Mouse (Mus musculus) kidney, embryonic 16.5 days (tissue): ENCODE data around the gene Atg13. TPM values are rescaled to one million over a fixed set of nuclear protein-coding genes. Genes with fewer than 3 reads are reported as not detected.

ENCODE experiments used
- ATAC-seq: fragments of 200-750 bp; cut with Nextera tagmentation; 2 replicates; pipeline ENCODE4 v1.8.0; 2017; ENCODE audit warnings: moderate TSS enrichment; ENCODE audit not compliant: low FRiP score, low TSS enrichment
- H3K27ac ChIP-seq: fragments of 300-500 bp; sonication (generic); 2 replicates; pipeline ENCODE4 v1.5.1; 2014; ENCODE audit warnings: low read length
- H3K27me3 ChIP-seq: fragments of 300-500 bp; sonication (generic); 2 replicates; pipeline ENCODE4 v1.6.1; 2014; ENCODE audit warnings: low read length, control low read depth, mixed read lengths; ENCODE audit not compliant: insufficient read depth
- H3K36me3 ChIP-seq: fragments of 300-500 bp; sonication (generic); 2 replicates; pipeline ENCODE4 v1.6.1; 2014; ENCODE audit warnings: low read length, control low read depth, mixed read lengths; ENCODE audit not compliant: insufficient read depth
- H3K4me1 ChIP-seq: fragments of 300-500 bp; sonication (generic); 2 replicates; pipeline ENCODE4 v1.6.1; 2014; ENCODE audit warnings: low read length, control low read depth, mixed read lengths; ENCODE audit not compliant: insufficient read depth
- H3K4me2 ChIP-seq: fragments of 300-500 bp; sonication (generic); replicated peaks from 2 replicates; pipeline ENCODE4 v1.6.1; 2014; ENCODE audit warnings: low read depth, low read length
- H3K4me3 ChIP-seq: fragments of 300-500 bp; sonication (generic); 2 replicates; pipeline ENCODE4 v1.5.1; 2014; ENCODE audit warnings: mild to moderate bottlenecking, low read length
- H3K9ac ChIP-seq: fragments of 300-500 bp; sonication (generic); replicated peaks from 2 replicates; pipeline ENCODE4 v1.6.1; 2014; ENCODE audit warnings: low read length
- H3K9me3 ChIP-seq: fragments of 300-500 bp; sonication (generic); 2 replicates; pipeline ENCODE4 v1.6.1; 2016; ENCODE audit warnings: low read length, control low read depth
- WGBS: fragments of 180-500 bp; shearing (Covaris S2); extraction: QIAGEN DNeasy Blood & Tissue Kit; methylation state at CpG from one replicate; pipeline ENCODE4 v1.1.7; 2014; 5-methylcytosine and 5-hydroxymethylcytosine counted together
- polyA plus RNA-seq: library from polyadenylated mRNA; unstranded; fragments of >200 nt; fragmentation: Nextera tagmentation; extraction: Ambion mirVana; gene quantifications from 2 replicates; pipeline ENCODE4 v1.2.1, GENCODE M21; 2015

Atg13 gene
- polyA plus RNA-seq, 1 experiment from 2014 or later = 29.2 TPM

DNA sequence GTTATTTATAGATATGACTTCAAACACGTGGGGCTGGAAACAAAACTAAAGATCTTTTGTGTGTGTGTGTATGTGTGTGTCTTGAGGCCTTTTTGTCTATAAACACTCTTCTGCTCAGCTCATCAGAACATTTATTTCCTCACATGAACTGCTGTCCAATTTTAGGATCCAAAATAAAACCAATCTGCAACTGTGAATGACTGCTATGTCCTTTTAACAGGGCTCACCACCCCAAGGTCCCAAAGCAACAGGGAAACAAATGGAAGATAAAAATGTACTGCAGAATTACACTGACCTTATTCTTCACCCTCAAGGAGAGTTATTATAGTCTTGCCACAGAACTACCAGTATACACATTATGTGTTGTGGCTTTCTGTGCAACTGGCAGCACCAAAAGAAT lies 11.2 kb downstream of the Atg13 start:
- Histone ChIP-seq H3K4me3 (no peak overlapping the region), H3K9me3 (no peaks in the 10 kb centered on the region), H3K27me3 (no peaks in the 10 kb centered on the region), H3K27ac (no peak overlapping the region), H3K4me1 (no peaks in the 10 kb centered on the region), H3K36me3 (0 out of 2 replicates have a peak, but pooled peaks cover 5% of the 10 kb centered on the region), H3K9ac (no peak overlapping the region), H3K4me2 (no peak overlapping the region)
- no peak for ATAC-seq
- 76% methylated on average over 1 of the region's 1 CpGs for WGBS

- no peaks in the 10 kb centered on the region for H3K27me3 ChIP-seq
- H3K4me1 ChIP-seq = no peaks in the 10 kb centered on the region
- 87% methylated on average over 1 of the region's 1 CpGs for WGBS
- H3K4me2 ChIP-seq = no peak overlapping the region
- no peaks in the 10 kb centered on the region for H3K9me3 ChIP-seq
- H3K4me3 ChIP-seq = no peak overlapping the region
- 0 out of 2 replicates have a peak, but pooled peaks cover 5% of the 10 kb centered on the region for H3K36me3 ChIP-seq
- no peak overlapping the region for H3K9ac ChIP-seq
- no peak overlapping the region for H3K27ac ChIP-seq
- ATAC-seq = no peak
Measured at GRCm38 (mm10) chr2:91696225-91696590, 14.2 kb downstream of the Atg13 start.

- WGBS = 89% methylated on average over 10 of the region's 10 CpGs
- ATAC-seq = no peak
- 0 out of 2 replicates have a peak, but pooled peaks cover 5% of the 10 kb centered on the region for H3K36me3 ChIP-seq
- no peaks in the 10 kb centered on the region for H3K4me1 ChIP-seq
- no peak overlapping the region for H3K4me3 ChIP-seq
- no peaks in the 10 kb centered on the region for H3K27me3 ChIP-seq
- no peak overlapping the region for H3K9ac ChIP-seq
- no peak overlapping the region for H3K4me2 ChIP-seq
- no peak overlapping the region for H3K27ac ChIP-seq
- H3K9me3 ChIP-seq = no peaks in the 10 kb centered on the region
Measured at GRCm38 (mm10) chr2:91695436-91696224, 14.7 kb downstream of the Atg13 start.

DNA sequence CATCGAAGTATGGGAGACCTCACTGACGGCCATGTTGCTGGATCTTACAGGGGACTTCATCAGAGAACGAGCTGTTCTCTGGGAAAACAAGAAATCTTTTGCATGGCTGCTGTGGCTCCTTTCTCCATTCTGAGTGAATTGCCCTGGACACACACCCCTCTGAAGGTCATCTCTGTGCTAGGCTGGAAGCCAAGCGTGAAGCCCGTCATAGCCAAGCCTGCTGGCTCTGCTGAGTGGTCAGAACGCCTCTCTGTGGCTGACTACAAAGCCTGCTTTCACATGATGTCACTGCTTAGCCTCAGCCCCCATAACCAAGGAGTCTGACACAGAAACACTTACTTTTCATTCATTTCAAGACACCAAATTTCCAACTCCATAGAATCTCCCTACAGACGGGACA lies 20.9 kb downstream of the Atg13 start:
- ATAC-seq = no peak
- no peak overlapping the region for H3K9ac ChIP-seq
- H3K36me3 ChIP-seq = peaks cover 29% of the 10 kb centered on the region
- H3K4me1 ChIP-seq = no peaks in the 10 kb centered on the region
- no peaks in the 10 kb centered on the region for H3K27me3 ChIP-seq
- H3K4me2 ChIP-seq = no peak overlapping the region
- WGBS = 81% methylated on average over 7 of the region's 7 CpGs
- no peaks in the 10 kb centered on the region for H3K9me3 ChIP-seq
- no peak overlapping the region for H3K27ac ChIP-seq
- H3K4me3 ChIP-seq = no peak overlapping the region

DNA sequence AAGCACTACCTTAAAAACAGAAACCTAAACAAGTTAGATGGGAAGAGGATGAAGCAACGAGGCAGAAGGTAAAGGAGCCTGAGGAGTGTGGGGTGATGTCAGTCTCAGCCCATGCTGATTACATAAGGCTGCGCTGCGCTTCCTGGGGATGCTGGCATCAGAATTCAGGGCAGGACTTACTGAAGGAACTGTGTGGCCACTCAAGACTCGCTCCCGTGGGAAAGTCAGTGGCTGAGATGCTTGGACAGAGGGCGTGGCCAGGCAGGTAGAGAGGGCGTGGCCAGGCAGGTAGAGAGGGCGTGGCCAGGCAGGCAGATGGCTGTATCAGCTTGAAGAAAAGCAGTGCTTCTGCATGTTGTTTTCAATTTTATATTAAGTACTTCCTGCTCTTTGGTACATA lies 26.5 kb downstream of the Atg13 start:
- Histone ChIP-seq H3K9me3 (no peaks in the 10 kb centered on the region), H3K4me2 (no peak overlapping the region), H3K4me3 (no peak overlapping the region), H3K36me3 (peaks cover 52% of the 10 kb centered on the region), H3K9ac (no peak overlapping the region), H3K27me3 (no peaks in the 10 kb centered on the region), H3K27ac (no peak overlapping the region), H3K4me1 (no peaks in the 10 kb centered on the region)
- no peak for ATAC-seq
- 74% methylated on average over 8 of the region's 8 CpGs for WGBS

- no peak overlapping the region; the same call in 1 of the 2 replicates for H3K27ac ChIP-seq
- H3K9ac ChIP-seq = no peak overlapping the region
- no peaks in the 10 kb centered on the region for H3K27me3 ChIP-seq
- no peak overlapping the region for H3K4me3 ChIP-seq
- 39% methylated on average over 4 of the region's 4 CpGs for WGBS
- no peaks in the 10 kb centered on the region for H3K4me1 ChIP-seq
- no peak overlapping the region for H3K4me2 ChIP-seq
- no peak for ATAC-seq
- H3K9me3 ChIP-seq = no peaks in the 10 kb centered on the region
- H3K36me3 ChIP-seq = peaks cover 57% of the 10 kb centered on the region
Measured at GRCm38 (mm10) chr2:91682850-91683249, 27.5 kb downstream of the Atg13 start.

GRCm38 (mm10) chr2:91676961-91677360 lies 33.4 kb downstream of the Atg13 start:
- Histone ChIP-seq H3K4me2 (no peak overlapping the region), H3K9me3 (no peaks in the 10 kb centered on the region), H3K9ac (no peak overlapping the region), H3K4me3 (no peak overlapping the region), H3K27me3 (no peaks in the 10 kb centered on the region), H3K4me1 (no peaks in the 10 kb centered on the region; the same call in 1 of the 2 replicates), H3K36me3 (peaks cover 56% of the 10 kb centered on the region), H3K27ac (peak overlapping the region; percentile 33; the same call in 1 of the 2 replicates)
- ATAC-seq = peak; percentile 77

DNA sequence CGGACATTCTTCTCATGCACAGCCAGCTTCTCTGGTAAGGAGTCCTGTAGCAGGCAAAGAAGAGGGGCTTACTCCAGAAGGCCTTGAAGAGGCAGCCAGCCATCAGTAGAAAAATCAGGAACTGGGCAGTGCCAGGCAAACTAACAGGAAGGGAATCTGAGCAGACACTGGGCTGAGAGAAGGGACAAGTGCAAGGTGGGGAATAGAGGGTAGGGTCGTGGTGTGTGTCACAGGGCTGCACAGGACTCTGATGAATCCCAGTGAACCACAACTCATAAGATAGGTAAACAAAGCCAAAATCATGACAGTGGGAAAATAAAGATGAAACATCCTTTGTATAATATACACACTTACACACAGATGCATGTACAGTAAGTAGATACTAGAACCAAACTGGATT lies 34.0 kb downstream of the Atg13 start:
- H3K27me3 ChIP-seq = no peaks in the 10 kb centered on the region

DNA sequence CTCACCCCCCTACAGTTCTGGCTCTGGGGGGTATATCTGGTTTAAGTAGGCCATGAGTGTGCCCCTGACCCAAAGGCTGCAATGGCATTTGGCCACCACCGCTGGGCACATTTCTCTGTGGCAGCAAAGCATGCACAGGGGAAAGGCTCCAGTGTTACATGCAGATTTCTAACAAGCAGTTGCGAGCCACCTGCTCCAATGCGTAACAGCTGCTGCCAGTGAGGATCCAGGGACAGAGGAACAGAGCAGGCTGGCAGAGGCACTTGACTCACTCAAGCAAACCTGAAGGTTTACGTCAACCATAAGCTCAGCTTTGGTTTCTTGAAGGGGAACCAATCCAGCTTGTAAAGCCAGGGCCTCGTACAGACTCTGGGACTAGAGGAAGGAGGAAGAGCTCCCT lies 35.5 kb downstream of the Atg13 start:
- Histone ChIP-seq H3K9me3 (no peaks in the 10 kb centered on the region), H3K9ac (no peak overlapping the region), H3K4me3 (no peak overlapping the region), H3K4me1 (no peaks in the 10 kb centered on the region; the same call in 1 of the 2 replicates), H3K36me3 (peaks cover 63% of the 10 kb centered on the region), H3K27me3 (no peaks in the 10 kb centered on the region), H3K27ac (no peak overlapping the region), H3K4me2 (no peak overlapping the region)
- WGBS = 94% methylated on average over 5 of the region's 5 CpGs
- ATAC-seq = no peak

More for the DNA sequence above, 34.0 kb downstream of the Atg13 start:
- H3K4me1 ChIP-seq = no peaks in the 10 kb centered on the region; the same call in 1 of the 2 replicates
- no peaks in the 10 kb centered on the region for H3K9me3 ChIP-seq
- H3K9ac ChIP-seq = 0 out of 2 replicates have a peak overlapping the region, but pooled peaks have one; percentile 16
- peaks cover 56% of the 10 kb centered on the region for H3K36me3 ChIP-seq
- H3K4me3 ChIP-seq = no peak overlapping the region
- H3K4me2 ChIP-seq = no peak overlapping the region
- WGBS = 56% methylated on average over 2 of the region's 2 CpGs
- H3K27ac ChIP-seq = peak overlapping the region; percentile 33; the same call in 1 of the 2 replicates
- ATAC-seq = peak; percentile 66; the same call in 1 of the 2 replicates

DNA sequence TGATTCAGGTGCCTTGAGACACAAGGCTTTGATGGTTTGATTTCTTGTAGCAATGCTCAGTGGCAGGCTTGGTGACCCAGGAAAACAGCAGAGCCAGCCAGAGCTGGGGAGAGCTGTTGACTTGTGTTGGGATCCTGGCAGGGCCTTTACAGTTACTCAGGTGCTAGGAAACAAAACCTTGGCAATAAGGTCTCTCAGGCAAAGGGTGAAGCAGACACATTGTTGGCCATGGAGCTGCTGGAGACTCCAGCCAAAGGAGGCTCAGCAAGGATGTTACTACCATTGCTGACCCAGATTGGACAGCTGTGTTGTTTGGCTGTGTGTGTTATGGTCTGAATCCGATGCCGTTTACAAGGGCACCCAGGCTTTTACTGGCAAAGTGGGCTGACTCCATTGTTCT lies 36.8 kb downstream of the Atg13 start:
- no peak overlapping the region for H3K27ac ChIP-seq
- H3K4me3 ChIP-seq = no peak overlapping the region
- no peaks in the 10 kb centered on the region for H3K9me3 ChIP-seq
- no peaks in the 10 kb centered on the region; the same call in 1 of the 2 replicates for H3K4me1 ChIP-seq
- no peak overlapping the region for H3K4me2 ChIP-seq
- H3K9ac ChIP-seq = no peak overlapping the region
- peaks cover 64% of the 10 kb centered on the region for H3K36me3 ChIP-seq
- WGBS = 84% methylated on average over 2 of the region's 2 CpGs
- H3K27me3 ChIP-seq = no peaks in the 10 kb centered on the region
- no peak for ATAC-seq
